Mouse (Mus musculus) embryonic stem cell, embryonic (primary cell): Measurements from ENCODE around the gene Pepd.

Experiments
- CTCF ChIA-PET, 4 experiments: fragments of 300-600 bp in 2 of 4; fragments of 350-600 bp in 2 of 4; sonication (Branson Sonifier 250); formaldehyde crosslinking; loops; one replicate each; lab custom pipeline; 2022; ENCODE audit warnings: inconsistent platforms in 2 of 4; lab: Charles Lee
- POLR2A ChIA-PET, 4 experiments: fragments of 300-600 bp in 2 of 4; fragments of 350-600 bp in 2 of 4; sonication (Branson Sonifier 250); formaldehyde crosslinking; loops; one replicate each; lab custom pipeline; 2022; ENCODE audit warnings: antibody characterized with exemption in 4 of 4, inconsistent platforms in 1 of 4; lab: Charles Lee

The Pepd gene

DNA sequence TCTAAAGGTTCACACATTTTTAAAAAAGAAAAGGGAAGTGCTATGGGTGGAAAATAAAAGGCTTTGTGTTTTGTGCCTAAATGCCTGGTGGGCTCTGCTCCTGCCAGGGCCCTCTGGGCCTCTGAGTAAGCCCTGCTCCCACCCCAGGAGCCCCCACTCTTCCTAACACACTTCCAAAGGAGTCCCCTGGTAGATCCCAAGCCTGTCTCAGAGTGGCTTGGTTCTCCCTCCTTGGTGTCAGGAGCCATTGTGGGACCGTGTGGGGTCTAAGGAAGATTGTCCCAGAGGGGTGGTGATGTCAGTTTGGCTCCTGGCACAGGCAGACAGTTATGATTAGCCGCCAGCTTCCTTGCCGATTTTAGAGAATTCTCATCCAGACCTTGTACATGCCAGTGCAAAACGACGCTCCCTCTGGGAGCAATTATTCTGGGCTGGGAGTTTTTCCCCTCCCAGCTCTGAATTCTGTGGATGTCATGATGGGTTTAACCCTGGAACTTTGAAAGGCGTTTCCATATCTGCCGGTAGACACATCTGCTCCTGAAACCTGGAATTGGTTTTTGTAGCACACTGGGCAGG is 74.5 kb downstream of the Pepd start:
- POLR2A ChIA-PET = interaction anchor here in 1 of 4 experiments (1.1 to 1.6 kb wide), 2 partner anchors 10 to 13 kb away, joined by 3 read pairs; no protein-coding TSS in a partner anchor
- CTCF ChIA-PET = interaction anchor here in 2 of 4 experiments (0.6 kb wide), 2 partner anchors 26 to 182 kb away, joined by 3 read pairs; no protein-coding TSS in a partner anchor

DNA sequence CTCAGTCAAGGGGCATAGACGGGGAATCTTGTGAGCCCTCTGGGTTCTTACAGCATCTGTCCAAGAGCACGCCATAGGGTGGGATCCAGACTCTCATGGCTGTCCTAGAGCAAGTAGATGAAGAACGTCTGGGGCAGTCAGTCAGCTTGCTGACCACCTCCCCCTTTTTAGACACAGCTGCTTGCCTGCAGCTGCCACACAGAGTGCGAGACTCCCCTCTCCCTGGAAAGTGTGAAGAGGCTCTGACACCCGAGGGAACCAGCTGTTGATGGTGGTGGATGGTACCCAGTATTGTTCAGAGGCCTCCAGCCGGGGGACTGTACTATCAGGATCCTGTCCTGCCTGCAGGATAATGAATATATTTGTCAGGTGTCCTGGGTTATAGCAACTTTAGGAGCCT is 75.1 kb downstream of the Pepd start:
- ChIA-PET CTCF (interaction anchor here in 1 of 4 experiments (0.6 kb wide), 1 partner anchor 25 kb away, joined by 3 read pairs; no protein-coding TSS in a partner anchor), POLR2A (interaction anchor here in 1 of 4 experiments (1.1 to 1.6 kb wide), 2 partner anchors 10 to 12 kb away, joined by 3 read pairs; no protein-coding TSS in a partner anchor)

DNA sequence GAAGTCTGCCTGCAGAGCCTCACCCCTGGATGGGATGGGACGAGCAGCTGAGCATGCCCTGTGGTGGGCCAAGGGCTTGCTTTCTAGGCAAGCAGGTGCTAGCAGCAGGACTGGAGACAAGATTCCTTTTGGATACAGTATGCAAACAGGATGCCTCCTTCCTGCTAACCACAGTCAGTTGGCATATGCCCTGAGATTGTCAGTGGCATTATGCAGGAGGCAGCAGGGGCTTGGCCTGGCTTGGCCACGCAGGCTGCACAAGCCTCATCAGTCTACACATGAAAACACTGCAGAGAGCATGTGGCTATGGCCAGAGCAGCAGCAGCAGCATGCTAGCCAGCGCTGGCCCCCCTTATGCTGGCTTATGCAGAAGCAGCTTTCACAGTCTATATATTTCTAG is 76.3 kb downstream of the Pepd start:
- ChIA-PET CTCF (no interaction called here), POLR2A (no interaction called here)

DNA sequence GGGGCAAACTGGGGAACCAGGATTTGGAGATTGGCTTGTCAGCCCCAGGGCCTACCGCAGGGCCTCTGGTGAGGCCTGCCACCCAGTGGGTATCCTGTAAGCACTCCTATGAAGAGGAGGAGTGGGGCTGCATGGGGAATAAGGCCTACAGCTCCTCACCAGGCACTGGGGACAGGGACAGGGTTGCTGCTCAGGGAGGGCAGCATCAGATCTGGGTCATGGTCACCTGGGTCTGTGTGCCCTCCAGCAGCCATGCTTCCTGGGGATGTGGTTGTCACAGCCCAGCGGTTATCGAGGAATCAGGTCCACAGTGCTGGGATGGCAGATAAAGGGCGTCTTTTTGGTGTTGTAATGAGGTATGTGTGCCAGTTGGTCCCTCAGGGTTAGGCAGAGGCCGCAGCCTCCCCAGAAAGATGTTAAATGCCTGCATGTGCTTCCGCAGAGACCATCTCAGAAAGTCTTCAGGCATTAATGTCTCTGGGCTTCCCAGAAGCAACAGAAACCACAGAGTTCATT is 79.6 kb downstream of the Pepd start:
- ChIA-PET POLR2A (interaction anchor here in 1 of 4 experiments (0.9 kb wide), 1 partner anchor 12 kb away, joined by 3 read pairs; no protein-coding TSS in a partner anchor), CTCF (interaction anchor here in 1 of 4 experiments (1.4 kb wide), 1 partner anchor 143 kb away, joined by 5 read pairs; no protein-coding TSS in a partner anchor)

DNA sequence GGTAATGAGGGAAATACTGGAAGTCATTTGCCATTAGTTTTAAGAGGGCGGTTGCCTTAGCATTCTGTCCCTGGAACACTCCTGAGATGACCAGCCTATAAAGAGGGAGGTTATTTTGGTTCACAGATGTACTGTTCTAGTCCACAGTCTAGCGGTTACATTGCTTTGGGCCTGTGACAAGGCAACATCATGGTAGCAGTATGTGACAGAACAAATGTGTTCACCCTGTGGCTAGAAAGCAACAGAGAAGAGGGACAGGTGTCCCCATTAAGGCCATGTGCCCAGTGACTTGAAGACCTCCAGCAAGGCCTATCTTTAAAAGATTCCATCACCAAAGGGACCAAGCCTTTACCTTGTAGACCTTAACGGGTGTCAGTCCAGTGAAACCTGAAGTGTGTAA is 80.6 kb downstream of the Pepd start:
- POLR2A ChIA-PET = no interaction called here
- CTCF ChIA-PET = interaction anchor here in 1 of 4 experiments (0.6 kb wide), 1 partner anchor 277 kb away, joined by 4 read pairs; no protein-coding TSS in a partner anchor

DNA sequence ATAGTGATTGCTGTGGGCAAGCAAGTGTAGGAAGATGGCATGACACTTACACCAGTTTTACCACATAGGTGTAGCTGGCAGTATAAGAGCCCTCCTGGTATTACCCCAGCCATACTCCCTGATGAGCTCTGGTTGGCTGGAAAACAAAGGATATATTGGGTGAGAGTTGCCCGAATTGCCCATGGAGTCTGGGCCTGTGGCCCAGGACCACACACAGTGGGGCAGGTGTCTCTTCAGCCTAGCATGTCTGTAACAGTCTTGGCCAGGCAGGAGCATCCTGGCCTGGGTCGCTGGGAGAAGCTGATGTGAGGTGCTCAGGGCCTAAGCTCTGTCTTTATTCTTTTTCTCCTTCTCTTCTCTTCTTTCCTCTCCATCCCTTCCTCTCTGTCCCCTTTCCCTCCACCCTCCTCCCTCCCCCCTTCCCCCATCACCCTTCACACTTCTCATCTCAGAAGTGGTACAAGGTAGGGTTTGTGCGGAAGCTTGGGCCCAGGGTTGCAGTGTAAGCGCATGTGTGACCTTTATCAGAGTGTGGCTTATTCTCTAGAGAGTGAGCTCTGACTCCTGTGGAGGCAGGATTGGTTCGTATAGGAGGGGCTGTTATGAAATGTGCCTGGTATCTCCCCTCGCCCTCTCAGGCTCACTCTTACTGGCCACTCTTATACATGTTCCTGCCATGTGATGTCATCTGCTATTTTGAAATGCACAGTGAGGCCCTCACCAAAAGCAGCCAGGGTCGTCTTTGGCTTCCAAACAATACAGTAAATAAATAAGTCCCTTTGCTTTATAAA is 83.9 kb downstream of the Pepd start:
- POLR2A ChIA-PET = interaction anchor here in 1 of 4 experiments (0.7 to 1.5 kb wide), 2 partner anchors 10 to 11 kb away, joined by 3 read pairs; no protein-coding TSS in a partner anchor

DNA sequence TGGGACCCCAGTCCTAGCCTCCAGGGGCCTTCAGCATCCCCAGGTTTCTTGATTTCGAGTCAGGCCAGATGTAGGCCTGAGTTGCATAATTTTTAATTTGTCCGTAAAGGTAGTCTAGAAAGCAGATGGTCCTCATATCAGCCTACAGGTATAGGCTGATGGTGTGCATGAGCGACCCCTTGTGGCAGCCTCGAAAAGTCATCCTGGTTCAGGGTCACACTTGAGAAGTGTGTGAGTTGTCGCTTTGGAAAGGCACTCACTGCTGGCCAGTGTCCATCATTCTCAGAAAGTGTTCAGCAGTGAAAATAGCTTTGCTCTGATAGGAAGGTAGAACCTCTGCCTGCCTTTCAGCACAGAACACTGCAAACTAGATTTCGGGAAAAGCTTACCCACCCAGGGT is 88.7 kb downstream of the Pepd start:
- POLR2A ChIA-PET = no interaction called here

More for the DNA sequence above, 83.9 kb downstream of the Pepd start:
- CTCF ChIA-PET = interaction anchor here in 2 of 4 experiments (0.5 to 1.4 kb wide), 5 partner anchors 29 to 147 kb away, joined by 3 to 6 read pairs (median 4); no protein-coding TSS in a partner anchor

DNA sequence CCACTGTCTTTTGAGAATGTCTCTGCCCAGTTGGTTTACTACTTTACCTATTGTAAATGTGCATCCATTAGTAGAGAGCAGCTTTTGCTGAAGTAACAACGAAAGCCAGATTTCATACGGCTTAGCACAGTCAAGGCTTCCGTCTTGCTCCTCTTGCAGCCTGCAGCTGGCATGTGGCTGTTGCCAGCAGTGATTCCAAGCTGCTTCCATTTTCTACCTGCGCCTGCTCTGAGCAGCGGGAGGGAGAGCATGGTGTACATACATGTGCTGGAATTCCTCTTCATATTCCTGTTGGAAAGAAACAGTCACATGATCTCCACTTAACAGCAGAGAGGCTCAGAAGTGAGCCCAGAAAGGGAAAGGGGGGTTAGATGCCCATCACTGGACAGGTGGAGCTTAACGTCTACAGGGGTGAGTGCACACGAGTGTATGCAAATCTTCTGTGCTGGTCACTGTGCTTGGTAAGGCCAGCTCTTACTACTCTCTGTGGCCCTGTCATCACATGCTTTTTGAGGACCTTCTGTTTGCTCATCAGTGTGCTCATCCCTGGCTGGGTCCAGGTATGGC is 91.1 kb downstream of the Pepd start:
- CTCF ChIA-PET = interaction anchor here (0.6 to 2.1 kb wide), 14 partner anchors 9 to 262 kb away, joined by 3 to 9 read pairs (median 3); no protein-coding TSS in a partner anchor
- POLR2A ChIA-PET = interaction anchor here in 1 of 4 experiments (0.6 to 1.2 kb wide), 2 partner anchors 12 to 203 kb away, joined by 3 read pairs; no protein-coding TSS in a partner anchor

More for the DNA sequence above, 88.7 kb downstream of the Pepd start:
- CTCF ChIA-PET = interaction anchor here (0.5 to 1.9 kb wide), 15 partner anchors 12 to 1171 kb away, joined by 3 to 10 read pairs (median 3); no protein-coding TSS in a partner anchor

DNA sequence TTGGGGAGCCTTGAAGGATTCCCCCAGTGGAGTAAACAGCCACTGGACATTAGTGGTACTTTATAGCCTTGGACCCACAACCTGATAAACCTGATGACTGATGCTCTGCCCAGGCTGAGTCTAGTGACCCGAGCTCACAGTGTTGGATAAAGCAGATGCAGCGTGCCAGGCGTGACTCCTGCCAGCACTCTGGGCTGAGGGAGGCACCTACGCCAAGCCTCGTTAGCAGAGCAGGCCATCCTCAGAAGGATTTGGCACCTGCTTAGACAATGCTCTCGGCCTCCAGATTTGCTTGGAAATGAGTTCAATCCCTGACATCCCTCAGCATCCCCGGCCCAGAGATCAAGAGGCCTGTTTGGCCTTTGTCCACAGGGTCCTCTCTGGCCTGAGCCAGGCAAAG is 94.5 kb downstream of the Pepd start:
- CTCF ChIA-PET = interaction anchor here in 3 of 4 experiments (0.6 to 2.2 kb wide), 6 partner anchors 15 to 414 kb away, joined by 3 to 13 read pairs (median 3); no protein-coding TSS in a partner anchor
- POLR2A ChIA-PET = interaction anchor here in 1 of 4 experiments (0.6 to 1.6 kb wide), 2 partner anchors 8 to 73 kb away, joined by 3 read pairs; no protein-coding TSS in a partner anchor

DNA sequence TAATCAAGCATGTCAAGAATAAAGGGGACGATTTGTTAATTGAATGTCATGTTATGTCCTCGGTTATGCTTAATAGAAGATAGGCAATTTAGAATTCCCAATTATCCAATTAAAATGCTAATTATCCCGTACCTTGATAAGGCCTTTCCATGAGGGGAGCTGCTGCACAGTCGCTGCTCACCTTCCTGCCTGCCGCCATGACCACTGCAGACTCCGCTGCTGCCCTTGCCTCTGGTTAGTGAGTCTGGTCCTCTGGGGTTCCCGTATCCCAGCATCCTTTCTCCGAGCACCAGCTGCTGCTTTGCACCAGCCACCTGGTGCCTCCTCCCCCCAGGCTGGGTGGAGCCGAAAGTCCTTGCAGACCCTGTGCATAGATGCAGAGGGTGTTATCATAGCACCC is 101.0 kb downstream of the Pepd start:
- ChIA-PET CTCF (interaction anchor here in 2 of 4 experiments (0.6 to 1.5 kb wide), 3 partner anchors 156 to 1012 kb away, joined by 3 to 6 read pairs (median 5); no protein-coding TSS in a partner anchor), POLR2A (interaction anchor here in 2 of 4 experiments (0.7 to 1.6 kb wide), 4 partner anchors 9 to 27 kb away, joined by 3 to 4 read pairs (median 3); no protein-coding TSS in a partner anchor)

DNA sequence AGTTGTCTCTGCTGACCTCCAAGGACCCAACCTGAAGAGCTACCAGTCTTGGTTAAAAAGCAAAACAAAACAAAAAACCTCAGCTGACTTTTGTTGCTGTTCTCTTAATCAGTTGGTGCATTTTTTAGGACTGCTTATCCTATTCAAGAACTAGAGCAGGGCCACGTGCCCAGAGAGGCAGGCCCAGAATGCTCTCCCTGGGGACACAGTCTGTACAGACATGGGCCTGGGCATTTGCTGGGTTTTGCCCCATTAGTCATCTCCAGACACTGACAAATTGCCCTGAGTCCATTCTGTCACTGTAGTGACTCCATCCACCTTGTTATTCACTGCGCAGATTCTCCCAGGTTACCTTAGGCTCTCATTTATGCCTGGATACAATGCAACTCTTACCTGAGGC is 103.1 kb downstream of the Pepd start:
- POLR2A ChIA-PET = no interaction called here
- CTCF ChIA-PET = interaction anchor here in 2 of 4 experiments (0.6 to 1.0 kb wide), 2 partner anchors 10 to 99 kb away, joined by 3 read pairs; no protein-coding TSS in a partner anchor

DNA sequence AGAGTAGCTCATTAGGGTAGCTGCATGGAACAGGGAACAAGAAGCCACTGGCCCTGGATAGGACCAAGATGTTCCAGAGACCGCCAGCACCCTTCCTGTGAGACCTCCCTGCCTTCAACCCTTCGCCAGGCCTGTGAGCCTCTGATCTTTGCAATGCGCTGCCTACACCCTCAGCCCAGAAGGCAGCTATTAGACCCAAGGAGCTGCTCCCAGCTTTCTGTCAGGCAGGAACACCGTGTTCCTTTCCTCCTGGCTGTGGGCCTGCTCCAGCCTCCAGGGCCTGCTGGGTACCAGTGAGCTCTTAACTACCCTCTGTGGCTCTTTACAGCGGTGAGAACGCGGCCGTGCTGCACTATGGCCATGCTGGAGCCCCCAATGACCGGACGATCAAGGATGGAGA is 109.2 kb downstream of the Pepd start:
- CTCF ChIA-PET = interaction anchor here (0.5 to 2.7 kb wide), 9 partner anchors 11 to 336 kb away, joined by 3 to 10 read pairs (median 4); no protein-coding TSS in a partner anchor
- POLR2A ChIA-PET = interaction anchor here in 2 of 4 experiments (0.9 to 1.1 kb wide), 2 partner anchors 9 to 15 kb away, joined by 3 read pairs; no protein-coding TSS in a partner anchor

DNA sequence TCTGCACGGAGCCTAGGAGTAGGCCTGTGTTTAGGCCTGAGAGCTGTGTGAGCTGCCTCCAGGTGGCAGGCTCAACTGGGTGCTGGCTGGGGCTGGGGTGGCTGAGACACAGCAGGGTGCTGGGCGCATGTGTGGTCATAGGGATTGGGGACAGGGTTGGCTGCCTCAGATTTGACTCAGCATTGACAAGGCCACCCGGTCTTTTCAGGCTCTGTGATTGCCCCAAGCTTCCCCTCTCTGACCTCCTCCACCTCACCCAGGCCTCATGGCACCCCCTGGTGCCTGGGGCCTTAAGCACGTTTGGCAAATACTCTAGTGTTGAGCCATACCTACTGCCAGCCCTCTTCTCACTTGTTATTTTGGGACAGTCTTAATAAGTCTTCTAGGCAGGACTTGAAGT is 111.1 kb downstream of the Pepd start:
- POLR2A ChIA-PET = interaction anchor here in 3 of 4 experiments (0.7 to 1.2 kb wide), 3 partner anchors 148 to 292 kb away, joined by 3 to 7 read pairs (median 3); no protein-coding TSS in a partner anchor

DNA sequence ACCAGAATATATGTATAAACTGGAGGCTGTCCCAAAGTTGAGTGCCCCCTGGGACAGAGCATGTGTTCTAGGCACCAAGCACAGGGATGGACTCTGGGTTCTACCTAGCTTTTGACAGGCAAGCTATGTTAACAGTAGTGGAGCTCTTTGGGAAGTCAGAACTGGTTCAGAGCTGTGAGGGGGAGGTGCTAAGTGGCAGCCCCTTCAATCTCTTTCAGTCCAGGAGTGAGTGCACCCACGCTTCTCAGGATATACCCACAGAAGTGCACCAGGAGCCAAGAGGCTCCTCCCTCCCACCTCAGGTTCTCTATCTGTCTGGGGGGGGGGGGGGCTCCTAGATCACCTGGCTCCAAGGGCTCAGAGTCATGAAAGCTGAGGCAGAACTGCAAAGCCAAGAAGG is 112.2 kb downstream of the Pepd start:
- POLR2A ChIA-PET = interaction anchor here in 3 of 4 experiments (0.5 to 1.2 kb wide), 3 partner anchors 93 to 235 kb away, joined by 3 to 4 read pairs (median 3); no protein-coding TSS in a partner anchor
- CTCF ChIA-PET = interaction anchor here (0.6 to 4.5 kb wide), 8 partner anchors 22 to 240 kb away, joined by 5 to 63 read pairs (median 10); no protein-coding TSS in a partner anchor

More for the DNA sequence above, 111.1 kb downstream of the Pepd start:
- CTCF ChIA-PET = interaction anchor here in 2 of 4 experiments (0.7 to 4.5 kb wide), 4 partner anchors 148 to 197 kb away, joined by 3 to 63 read pairs (median 30); no protein-coding TSS in a partner anchor

DNA sequence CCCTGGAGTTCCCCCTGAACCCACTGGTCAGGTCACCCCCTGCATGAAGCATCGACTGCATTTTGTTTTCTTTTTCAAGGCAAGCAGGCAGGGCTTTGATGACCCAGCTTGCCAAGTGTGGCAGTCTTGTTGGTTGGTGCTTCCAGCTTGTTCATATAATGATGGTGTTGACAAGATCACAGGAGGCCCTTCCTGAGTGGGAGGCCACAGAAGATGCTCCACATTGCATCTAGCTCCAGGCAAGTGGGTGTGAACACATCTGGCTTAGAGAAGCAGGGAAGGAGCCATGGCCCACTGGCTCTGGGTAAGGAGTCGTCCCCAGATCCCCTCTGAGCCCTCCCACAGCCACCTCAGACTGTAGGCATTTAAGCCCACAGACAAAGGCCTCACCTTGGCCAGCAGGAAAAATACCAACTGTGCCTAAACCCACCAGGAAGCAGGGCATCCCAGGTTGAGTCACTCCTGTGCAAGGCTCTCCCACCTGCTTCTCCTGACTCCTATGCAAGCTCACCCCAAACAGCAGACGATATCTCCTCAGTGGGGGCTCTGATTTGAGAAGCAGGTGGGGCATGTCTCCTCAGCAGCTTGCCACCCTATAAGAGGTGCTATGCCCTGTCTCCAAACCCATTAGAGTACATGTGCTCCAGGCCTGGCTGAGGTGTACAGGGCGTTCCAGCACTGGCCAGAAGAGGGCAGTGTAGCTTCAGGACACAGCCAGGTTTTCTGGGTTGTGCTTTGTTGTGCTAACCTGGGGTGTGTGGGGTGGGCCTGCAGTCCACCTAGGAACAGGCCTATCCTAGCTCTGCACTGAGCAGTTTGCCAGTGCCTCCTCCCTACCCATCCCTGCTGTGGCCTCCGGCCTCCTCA is 113.5 kb downstream of the Pepd start:
- ChIA-PET POLR2A (interaction anchor here in 1 of 4 experiments (1.3 to 1.4 kb wide), 2 partner anchors 17 to 146 kb away, joined by 3 to 4 read pairs; no protein-coding TSS in a partner anchor), CTCF (interaction anchor here (0.5 to 4.5 kb wide), 41 partner anchors 9 to 592 kb away, joined by 3 to 63 read pairs (median 4); partner anchors contain the start of gene Cebpg (in 1 of the 4))

DNA sequence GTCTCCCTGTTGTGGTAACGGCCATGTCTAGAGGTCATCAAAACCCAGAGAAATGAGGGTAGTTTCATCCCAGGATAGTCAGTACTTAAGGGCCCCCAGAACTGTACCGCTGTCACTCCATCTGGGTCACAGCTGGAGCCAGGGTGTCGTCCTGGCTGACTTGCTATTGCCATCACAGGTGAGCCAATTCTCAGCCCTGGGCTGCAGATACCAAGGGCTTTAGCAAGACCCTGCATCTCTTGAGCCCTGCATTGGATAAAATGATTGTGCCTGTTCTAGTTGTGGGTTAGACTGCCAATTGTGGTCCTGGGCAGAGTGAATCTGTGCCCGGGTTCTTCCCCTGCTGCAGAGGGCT is 114.1 kb downstream of the Pepd start:
- ChIA-PET CTCF (interaction anchor here (0.5 to 4.5 kb wide), 43 partner anchors 9 to 239 kb away, joined by 3 to 63 read pairs (median 4); partner anchors contain the start of genes Cebpg (in 1 of the 4), Chst8 (in 1 of the 4) and Pepd (in 1 of the 4)), POLR2A (interaction anchor here (0.9 to 1.4 kb wide), 5 partner anchors 12 to 145 kb away, joined by 3 to 4 read pairs (median 3); partner anchors contain the start of gene Cebpg (in 1 of the 4))
